Mouse (Mus musculus) brain, embryonic 14.5 days (tissue): ENCODE results near the gene Cdv3.

Experiments used
- CTCF ChIP-seq: fragments of 200-500 bp; IDR thresholded peaks from 2 replicates; pipeline ENCODE4 v1.5.1; 2012; ENCODE audit warnings: inconsistent platforms, mild to moderate bottlenecking, moderate library complexity, borderline replicate concordance; ENCODE audit not compliant: insufficient read depth, insufficient read length; ENCODE audit errors: extremely low read depth
- POLR2A ChIP-seq: fragments of 200-500 bp; IDR thresholded peaks from 2 replicates; pipeline ENCODE4 v1.6.1; 2012; ENCODE audit warnings: mild to moderate bottlenecking, inconsistent platforms, borderline replicate concordance; ENCODE audit not compliant: poor library complexity, insufficient read depth, insufficient read length, severe bottlenecking; ENCODE audit errors: extremely low read depth

DNA sequence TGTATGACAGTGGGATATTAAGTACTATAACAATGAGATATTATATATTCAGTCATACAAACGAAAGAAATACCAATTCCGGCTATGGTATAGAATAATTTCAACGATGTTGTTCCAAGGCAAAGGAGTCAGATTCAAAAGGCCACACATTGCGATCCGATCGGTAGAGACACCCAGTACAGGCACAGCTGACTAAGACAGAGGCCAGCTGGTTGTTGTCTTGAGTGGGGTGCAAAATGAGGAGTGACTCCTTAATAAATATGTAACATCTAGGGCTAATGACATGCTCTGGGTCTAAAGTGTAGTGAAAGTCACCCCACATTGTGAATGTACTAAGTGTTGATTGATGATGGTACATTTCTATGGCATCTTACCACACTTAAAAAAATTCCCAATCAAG is 23.6 kb upstream of the Cdv3 start:
- TF ChIP-seq CTCF (no peak), POLR2A (no peak)
